Mouse (Mus musculus) testis, adult 2 months (tissue): ENCODE measurements around the gene Zfp467.

Experiments used
- CTCF ChIP-seq: fragments of 200-500 bp; IDR thresholded peaks from 2 replicates; pipeline ENCODE4 v1.5.1; 2012; ENCODE audit warnings: low read depth, mild to moderate bottlenecking, inconsistent platforms, low read length, moderate library complexity; ENCODE audit not compliant: control insufficient read depth, insufficient read depth, insufficient replicate concordance
- POLR2A ChIP-seq: fragments of 200-500 bp; IDR thresholded peaks from 2 replicates; pipeline ENCODE4 v1.6.1; 2012; ENCODE audit warnings: low read depth, mild to moderate bottlenecking, inconsistent platforms, low read length, moderate library complexity; ENCODE audit not compliant: control insufficient read depth

DNA sequence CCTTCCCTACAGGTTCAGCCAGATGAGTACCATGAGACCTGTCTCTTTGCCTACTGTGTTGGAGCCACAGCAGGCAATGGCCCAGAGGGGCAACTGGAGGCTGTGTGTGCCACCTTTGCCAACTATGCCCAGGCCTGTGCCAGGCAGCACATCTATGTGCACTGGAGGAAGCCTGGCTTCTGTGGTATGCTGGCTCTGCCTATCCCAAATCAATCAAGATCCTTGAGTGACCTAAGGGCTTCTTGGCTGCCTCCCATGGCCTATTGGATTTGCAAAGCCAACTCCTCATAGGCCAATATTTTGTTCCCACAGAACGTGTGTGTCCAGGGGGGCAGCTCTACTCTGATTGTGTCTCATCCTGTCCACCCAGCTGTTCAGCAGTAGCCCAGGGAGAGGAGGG, 6.5 kb upstream of the Zfp467 start:
- TF ChIP-seq POLR2A (no peak), CTCF (no peak)
